Mouse (Mus musculus) adrenal gland, adult (tissue): Measurements from ENCODE around the gene Ciao2b.

Source experiments
- DNase-seq, 2 experiments: peaks; one replicate each; pipeline ENCODE4 v3.0.0; 2022 to 2023; ENCODE audit warnings: low spot score in 1 of 2; ENCODE audit not compliant: inconsistent age in 2 of 2

Ciao2b gene

DNA sequence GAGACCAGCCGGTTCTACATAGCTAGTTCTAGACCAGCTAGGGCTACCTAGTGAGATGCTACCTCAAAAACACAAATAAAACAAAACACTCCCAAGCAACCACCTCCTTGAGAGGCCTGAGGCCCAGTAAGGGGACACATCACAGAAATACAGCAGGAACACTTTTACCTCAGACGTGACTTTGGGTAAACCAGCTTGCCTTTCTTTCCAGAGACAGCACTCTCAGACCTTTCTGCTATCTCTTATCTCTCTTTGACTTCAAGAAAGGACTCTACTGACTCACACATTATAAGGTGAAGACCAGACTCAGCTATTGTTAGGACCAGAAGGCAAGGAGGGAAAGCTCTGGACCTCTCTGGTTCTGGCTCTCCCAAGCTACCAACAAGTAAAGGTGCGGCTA is 51.5 kb downstream of the Ciao2b start:
- no peak for DNase-seq
